Comparison of ENCODE assay signal across 21 mouse cellular contexts in genomic region chr10:83165521-83166243, GRCm38 (mm10).
DNase-seq lines count a peak whose midpoint lies in the region; ATAC-seq and TF ChIP-seq lines count a peak whose summit lies in the region.
"Had no signal": no experiment of that assay in that cellular context is flagged by ENCODE, and none has a peak within 500 bp of the region (broad histone marks: within the 10 kb centered on the region; RNA-seq: fewer than 3 reads in every experiment).

No protein-coding gene starts in this region.

- no peak overlapping the region for H3K4me3 ChIP-seq in kidney, embryonic 14.5 days (ENCODE audit: low read length)
- no peak overlapping the region for H3K4me3 ChIP-seq in embryonic fibroblast, embryonic 13.5 days (ENCODE audit: insufficient read depth, low read length)
- H3K4me3 ChIP-seq in macrophage (ENCODE audit: inconsistent target) = no peak overlapping the region
- H3K4me3 ChIP-seq: forebrain, embryonic 13.5 days; heart, adult 2 months; heart, embryonic 15.5 days; kidney, embryonic 15.5 days; limb, embryonic 13.5 days; liver, embryonic 15.5 days had no signal

- no peak overlapping the region for H3K9ac ChIP-seq in kidney, embryonic 14.5 days (ENCODE audit: low read depth, low read length)
- H3K9ac ChIP-seq: forebrain, embryonic 13.5 days; heart, embryonic 15.5 days; kidney, embryonic 15.5 days; limb, embryonic 13.5 days; liver, embryonic 15.5 days had no signal

- TF ChIP-seq POLR2A in embryonic fibroblast, embryonic 13.5 days (IDR thresholded peaks at IDR 0.05; ENCODE audit: low read depth, low read length) = no peak

- no peak for TF ChIP-seq CTCF in embryonic fibroblast, embryonic 13.5 days (IDR thresholded peaks at IDR 0.05; ENCODE audit: borderline replicate concordance, insufficient read depth, low read length)

- peaks cover 30% of the 10 kb centered on the region for H3K4me1 ChIP-seq in kidney, embryonic 14.5 days (ENCODE audit: control insufficient read depth, insufficient read depth, low read length)
- H3K4me1 ChIP-seq in embryonic fibroblast, embryonic 13.5 days (ENCODE audit: control insufficient read depth, insufficient read depth, low read length) = peaks cover 4% of the 10 kb centered on the region; the same call in 1 of the 2 replicates

- intact Hi-C loops in left cerebral cortex, postnatal 14 days (cut with DNase I) = no loop called here
- intact Hi-C loops in left cerebral cortex, postnatal 4 days (cut with DNase I) = no loop called here

- H3K9me3 ChIP-seq in kidney, embryonic 14.5 days (ENCODE audit: control insufficient read depth, low read length) = no peaks in the 10 kb centered on the region
- H3K9me3 ChIP-seq: forebrain, embryonic 13.5 days; G1E; heart, embryonic 15.5 days; kidney, embryonic 15.5 days; limb, embryonic 13.5 days; liver, embryonic 15.5 days had no signal

- H3K27ac ChIP-seq in kidney, embryonic 14.5 days (ENCODE audit: low read depth, low read length) = no peak overlapping the region
- H3K27ac ChIP-seq in embryonic fibroblast, embryonic 13.5 days (ENCODE audit: insufficient read depth, low read length) = peak overlapping the region; percentile 6; the same call in 1 of the 2 replicates
- 0 out of 2 replicates have a peak overlapping the region, but pooled peaks have one; percentile 2 for H3K27ac ChIP-seq in macrophage
- H3K27ac ChIP-seq: forebrain, embryonic 13.5 days; heart, adult 2 months; heart, embryonic 15.5 days; kidney, embryonic 15.5 days; limb, embryonic 13.5 days; liver, embryonic 15.5 days; stomach, postnatal 0 days had no signal

- no peak overlapping the region for H3K4me2 ChIP-seq in kidney, embryonic 14.5 days (replicated peaks; ENCODE audit: low read depth, low read length)
- H3K4me2 ChIP-seq: forebrain, embryonic 13.5 days; heart, embryonic 15.5 days; kidney, embryonic 15.5 days; limb, embryonic 13.5 days; liver, embryonic 15.5 days had no signal

- H3K79me2 ChIP-seq in macrophage (ENCODE audit: inconsistent target) = no peaks in the 10 kb centered on the region

- no peak for ATAC-seq in kidney, embryonic 14.5 days (ENCODE audit: low FRiP score, low TSS enrichment)
- ATAC-seq: CD4-positive, CD25-positive, alpha-beta regulatory T cell, adult 4 months; forebrain, embryonic 13.5 days; lung, postnatal 0 days had no signal

- 75% methylated on average over 11 of the region's 11 CpGs for WGBS in kidney, embryonic 14.5 days
- 83% methylated on average over 11 of the region's 11 CpGs for WGBS in macrophage (ENCODE audit: missing documents)

- peak; percentile 35 for DNase-seq in kidney, adult 11 months
- DNase-seq in left cerebral cortex, postnatal 14 days (ENCODE audit: low spot score in 2 of 2) = peak; percentile 47 to 58
- DNase-seq in left cerebral cortex, postnatal 4 days = no peak
- DNase-seq in gastrocnemius, adult 8-10 months (ENCODE audit: low spot score in 2 of 2) = no peak
- DNase-seq: cerebellum, adult 11 months; cerebellum, postnatal 25 days; gastrocnemius, postnatal 10 days; heart, adult 2 months; right cerebral cortex, postnatal 25 days had no signal

- H3K27me3 ChIP-seq in kidney, embryonic 14.5 days (ENCODE audit: control insufficient read depth, insufficient read depth, low read length) = no peaks in the 10 kb centered on the region
- H3K27me3 ChIP-seq: forebrain, embryonic 13.5 days; heart, embryonic 15.5 days; kidney, embryonic 15.5 days; limb, embryonic 13.5 days; liver, embryonic 15.5 days had no signal

- no peaks in the 10 kb centered on the region for H3K36me3 ChIP-seq in kidney, embryonic 14.5 days (ENCODE audit: control insufficient read depth, insufficient read depth, low read length)
- no peaks in the 10 kb centered on the region for H3K36me3 ChIP-seq in macrophage (ENCODE audit: inconsistent target)
- H3K36me3 ChIP-seq: heart, embryonic 15.5 days; kidney, embryonic 15.5 days; limb, embryonic 13.5 days; liver, embryonic 15.5 days had no signal

Comparison
In these comparisons a context has a peak if more than half of its experiments do, and no peak if none do; other contexts are left out.
1. DNase-seq: peak in kidney, adult 11 months (single experiment) and left cerebral cortex, postnatal 14 days (2 of 2); none in left cerebral cortex, postnatal 4 days (single experiment) and gastrocnemius, adult 8-10 months (0 of 2).